Mouse (Mus musculus) induced T-regulatory cell, adult 2 months (primary cell): ENCODE measurements around the gene Eif4e2.
A peak's percentile ranks its signal among the peaks of the same experiment; 100 is the strongest.

Experiments used
- DNase-seq: peaks from one replicate; pipeline ENCODE4 v3.0.0-alpha.2; 2012; ENCODE audit warnings: low read depth

The Eif4e2 gene

DNA sequence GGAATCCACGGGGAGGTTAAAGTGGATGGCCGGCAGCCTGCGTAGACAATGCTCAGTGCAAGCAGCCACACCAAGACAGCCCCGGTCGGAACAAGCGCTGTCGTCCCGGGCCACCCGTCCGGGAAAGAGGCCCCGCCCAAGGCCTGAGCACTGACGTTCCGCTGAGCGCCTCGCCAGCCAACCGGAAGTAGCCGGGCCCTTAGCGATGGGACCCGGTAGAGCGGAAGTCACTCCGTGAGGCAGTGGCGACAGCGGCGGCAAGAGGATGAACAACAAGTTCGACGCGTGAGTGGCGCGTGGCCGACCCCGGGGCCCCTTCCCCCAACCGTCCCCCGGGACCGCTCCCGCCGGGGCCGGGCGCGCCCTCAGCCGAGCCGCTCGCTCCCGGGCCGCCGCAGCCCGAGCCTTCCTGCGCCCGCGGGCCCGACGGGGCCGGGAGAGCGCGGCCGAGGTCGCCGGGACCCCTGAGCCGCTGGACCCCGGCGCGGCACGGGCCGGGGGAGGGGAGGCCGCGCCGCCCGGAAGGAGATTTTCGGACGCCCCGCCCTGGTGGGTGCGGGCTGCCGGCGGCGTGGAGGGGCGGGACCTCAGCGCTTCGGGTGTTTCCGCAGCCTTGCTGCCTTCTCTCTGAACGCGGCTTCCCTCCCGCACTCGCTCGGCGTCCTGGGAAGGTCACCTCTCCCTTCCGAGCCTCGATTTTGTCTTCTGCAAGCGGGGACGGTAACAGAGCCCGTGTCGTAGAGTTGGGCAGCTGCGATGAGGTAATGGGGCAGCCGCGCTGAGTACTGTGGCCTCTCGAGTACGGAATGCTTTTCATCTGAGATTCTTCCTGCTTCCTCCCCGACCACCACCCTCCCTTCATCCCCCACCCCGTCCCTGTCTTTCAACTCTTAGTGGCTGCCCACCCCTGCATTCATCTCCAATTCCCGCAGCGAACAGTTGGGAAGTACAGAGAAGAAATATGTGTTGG, at the start of gene Eif4e2:
Gene Eif4e2 (plus strand): TSS at position 180 of the 970 bp plus-strand sequence.
- DNase-seq, result peak; percentile 96

DNA sequence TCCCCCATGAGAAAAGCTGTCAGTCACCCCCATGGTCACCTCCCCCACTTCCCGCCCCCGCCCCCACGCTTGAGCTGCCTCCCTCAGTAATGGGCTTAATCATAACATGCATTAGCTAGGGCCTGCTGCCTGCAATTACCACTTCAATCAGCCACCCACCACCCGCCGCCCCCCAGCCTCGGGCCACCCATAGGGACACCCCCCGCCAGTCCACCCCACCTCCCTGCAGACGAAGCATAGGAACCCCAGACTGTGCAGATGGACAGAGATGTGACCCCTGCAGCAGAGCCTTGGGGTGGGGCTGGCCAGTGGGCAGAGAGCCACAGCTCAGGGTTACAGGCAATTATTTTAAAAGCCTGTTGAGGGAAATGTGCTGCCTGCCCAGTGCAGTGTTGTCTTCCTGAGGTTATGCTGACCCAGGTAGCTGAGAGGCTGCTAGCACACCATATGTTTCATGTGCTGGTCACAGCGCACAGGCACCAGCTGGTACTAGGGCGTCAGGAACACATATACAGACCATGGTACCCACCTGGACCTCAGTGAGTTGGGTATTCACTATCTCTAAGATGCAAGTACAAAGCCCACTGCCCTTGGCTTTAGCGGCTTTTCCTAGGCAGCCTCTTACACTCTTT, 49.4 kb upstream of the Eif4e2 start:
- no peak for DNase-seq

DNA sequence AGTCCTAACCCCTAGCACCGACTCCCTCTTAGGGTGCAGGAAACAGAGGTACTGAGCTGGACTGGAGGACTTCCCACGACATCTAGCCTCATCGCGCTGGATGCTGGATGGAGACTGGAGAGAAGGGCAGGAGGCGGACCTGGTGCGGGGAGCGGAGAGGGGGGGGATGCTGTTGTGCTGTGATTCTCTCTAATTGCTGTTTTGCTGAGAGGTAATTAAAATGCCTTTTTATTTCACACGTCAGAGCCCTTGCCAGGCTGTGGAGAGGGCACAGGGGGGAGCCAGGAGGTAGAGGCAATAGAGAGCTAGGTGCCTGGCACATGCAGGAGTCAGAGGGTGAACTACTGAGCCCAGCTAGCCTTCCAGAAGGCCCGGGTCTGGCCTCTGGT, 48.9 kb upstream of the Eif4e2 start:
- DNase-seq, result no peak

GRCm38 (mm10) chr1:87170458-87170857, 43.3 kb upstream of the Eif4e2 start:
- no peak for DNase-seq

- DNase-seq, result no peak
These were observed 42.4 kb upstream of the Eif4e2 start for GRCm38 (mm10) chr1:87171312-87171711.

DNA sequence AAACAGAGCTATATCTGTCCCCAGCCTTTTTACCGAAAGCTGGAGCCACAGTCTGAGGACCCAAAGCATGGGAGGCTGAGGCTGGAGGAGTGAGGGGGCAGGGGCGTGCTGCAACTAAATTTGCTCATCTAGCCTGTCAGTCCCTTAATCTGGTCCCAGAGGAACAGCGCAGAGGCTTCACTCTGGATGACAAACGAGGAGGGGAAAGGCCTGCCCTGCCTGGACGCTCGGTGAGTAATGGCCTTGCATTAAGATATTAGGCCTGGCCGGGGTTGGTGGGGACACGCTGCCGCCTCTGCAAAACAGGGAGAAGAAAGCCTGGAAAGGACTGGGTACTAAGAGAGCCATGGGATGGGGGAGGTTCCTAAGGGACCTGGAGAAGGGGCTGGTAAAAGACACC, 41.4 kb upstream of the Eif4e2 start:
- no peak for DNase-seq

DNA sequence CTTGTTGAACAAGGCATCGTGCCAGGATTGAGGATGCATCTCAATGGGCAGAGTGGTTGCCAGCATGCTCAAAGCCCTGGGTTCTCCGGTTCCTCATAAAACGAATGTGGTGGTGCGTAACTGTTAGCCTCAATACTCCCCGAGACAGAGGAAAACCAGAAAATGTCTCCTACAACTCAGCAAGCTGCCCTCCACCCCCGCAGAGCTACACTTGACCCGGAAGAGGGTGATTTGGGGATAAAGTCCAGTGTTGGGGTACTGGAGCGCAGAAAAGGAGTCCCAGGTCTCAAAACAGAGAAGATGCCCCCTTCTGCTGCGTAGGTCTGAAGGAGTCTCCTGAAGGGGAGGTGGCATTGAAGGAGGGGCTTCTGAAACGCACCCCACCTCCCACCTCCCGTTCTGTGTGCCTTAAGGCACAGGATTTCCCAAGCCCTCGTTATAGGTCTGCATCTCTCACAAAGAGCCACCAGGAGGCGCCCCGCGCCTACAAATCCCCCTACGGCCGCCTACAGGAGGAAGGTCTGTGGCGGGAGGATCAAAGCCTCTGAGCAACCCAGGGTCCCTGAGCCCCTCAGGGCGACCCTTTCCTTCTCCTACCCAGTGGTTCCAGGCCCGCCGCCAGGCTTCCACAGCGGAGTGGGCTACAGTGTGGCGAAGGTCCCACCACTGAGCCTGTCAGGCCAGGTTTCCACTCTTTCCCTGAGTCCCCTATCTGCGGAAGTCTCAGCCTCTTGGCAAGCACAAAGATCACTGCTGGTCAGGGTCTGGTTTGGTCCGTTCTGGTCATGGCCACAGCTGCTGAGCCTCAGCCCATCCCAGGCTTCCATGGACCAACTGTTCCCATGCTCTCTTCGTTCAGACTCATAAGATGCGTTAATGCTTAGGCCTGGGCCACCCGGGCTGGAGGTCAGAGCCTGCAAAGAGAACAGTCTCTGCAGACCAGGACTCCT, 39.4 kb upstream of the Eif4e2 start:
- peak; percentile 76 for DNase-seq

- no peak for DNase-seq
These were observed 37.8 kb upstream of the Eif4e2 start for GRCm38 (mm10) chr1:87175852-87176292.

DNA sequence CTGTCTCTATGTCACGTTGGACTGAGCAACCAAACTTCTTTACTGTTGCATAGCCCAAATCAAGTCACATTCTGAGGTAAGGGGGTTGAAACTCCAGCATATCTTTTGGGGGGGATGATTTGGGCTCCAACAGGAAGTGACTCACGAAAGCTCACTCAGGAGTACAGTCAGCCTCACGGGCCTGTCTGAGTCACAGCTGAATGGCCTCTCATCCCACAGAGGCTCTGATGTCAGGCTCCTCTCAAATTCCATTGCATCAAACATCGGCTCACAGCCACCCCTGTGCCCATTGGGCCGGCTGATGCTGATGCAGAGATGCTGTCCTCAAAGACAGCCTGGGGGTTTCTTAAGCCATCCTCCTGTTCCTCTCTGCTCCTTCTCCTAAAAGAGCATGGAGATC, 32.8 kb upstream of the Eif4e2 start:
- peak; percentile 48 for DNase-seq

- no peak for DNase-seq
These were observed 30.7 kb upstream of the Eif4e2 start, which contains the start of gene Prss56 for GRCm38 (mm10) chr1:87183013-87183412. Gene Prss56, plus strand, starts transcription at chr1:87183313.

GRCm38 (mm10) chr1:87183998-87184750, 29.5 kb upstream of the Eif4e2 start:
- DNase-seq, result no peak

- peak; percentile 86 for DNase-seq
These were observed 29.0 kb upstream of the Eif4e2 start for GRCm38 (mm10) chr1:87184751-87185139.

- peak; percentile 37 for DNase-seq
These were observed 28.2 kb upstream of the Eif4e2 start for GRCm38 (mm10) chr1:87185526-87185925.

GRCm38 (mm10) chr1:87186261-87187036, 27.3 kb upstream of the Eif4e2 start:
- DNase-seq, result peak; percentile 29

GRCm38 (mm10) chr1:87187037-87187355, 26.7 kb upstream of the Eif4e2 start:
- DNase-seq, result peak; percentile 79

- no peak for DNase-seq
These were observed 23.3 kb upstream of the Eif4e2 start, which contains the start of gene Chrnd for GRCm38 (mm10) chr1:87190429-87190828. Gene Chrnd, plus strand, starts transcription at chr1:87190607.

DNA sequence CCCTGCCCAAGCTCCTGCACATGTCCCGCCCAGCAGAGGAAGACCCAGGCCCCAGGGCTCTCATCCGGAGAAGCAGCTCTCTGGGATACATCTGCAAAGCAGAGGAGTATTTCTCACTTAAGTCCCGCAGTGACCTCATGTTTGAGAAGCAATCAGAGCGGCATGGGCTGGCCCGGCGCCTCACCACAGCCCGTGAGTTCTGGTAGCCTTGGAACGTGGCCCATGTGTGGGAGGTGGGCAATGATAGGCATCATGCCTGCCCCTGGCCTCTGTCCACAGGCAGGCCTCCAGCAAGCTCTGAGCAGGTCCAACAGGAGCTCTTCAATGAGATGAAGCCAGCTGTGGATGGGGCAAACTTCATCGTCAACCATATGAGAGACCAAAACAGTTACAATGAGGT, 16.4 kb upstream of the Eif4e2 start:
- no peak for DNase-seq

DNA sequence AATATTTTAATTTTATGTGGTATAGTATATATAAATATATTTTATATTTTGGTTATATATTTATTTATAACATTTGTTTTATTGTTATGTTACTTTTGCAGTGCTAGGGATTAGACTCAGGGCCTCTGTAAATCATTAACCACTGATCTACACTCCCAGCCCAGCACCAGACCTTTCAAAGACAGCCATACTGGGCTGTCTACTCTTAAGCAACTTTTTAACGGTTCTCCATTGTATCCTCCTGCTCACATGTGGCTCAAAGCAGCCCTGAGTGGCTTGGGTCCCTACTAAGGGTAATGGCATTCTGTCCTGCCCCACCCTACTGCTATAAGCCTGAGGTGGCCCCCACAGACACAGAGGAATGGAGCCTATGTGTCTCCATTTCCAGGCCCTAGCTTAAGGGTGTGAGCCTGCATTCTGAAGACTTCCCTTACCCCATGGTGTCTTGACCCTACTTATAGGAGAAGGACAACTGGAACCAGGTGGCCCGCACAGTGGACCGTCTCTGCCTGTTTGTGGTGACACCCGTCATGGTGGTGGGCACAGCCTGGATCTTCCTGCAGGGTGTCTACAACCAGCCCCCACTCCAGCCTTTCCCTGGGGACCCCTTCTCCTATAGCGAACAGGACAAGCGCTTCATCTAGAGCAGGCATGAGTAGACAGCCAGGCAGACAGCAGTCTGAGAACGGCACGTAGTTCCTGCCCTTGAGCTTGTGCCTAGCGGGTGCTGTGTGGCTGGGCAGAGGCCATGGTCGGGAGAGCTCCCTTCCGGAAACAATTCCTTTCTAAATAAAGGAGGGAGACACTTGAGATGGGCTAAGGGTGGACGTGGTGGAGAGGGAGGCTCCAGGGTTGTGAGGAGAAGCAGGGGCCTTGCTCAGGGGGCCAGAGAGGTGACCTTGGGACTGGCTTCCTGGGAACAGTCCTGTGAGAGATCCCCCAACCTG, 15.3 kb upstream of the Eif4e2 start:
- DNase-seq, result no peak

GRCm38 (mm10) chr1:87200811-87201210, 12.9 kb upstream of the Eif4e2 start:
- DNase-seq, result no peak
